Mouse (Mus musculus): ENCODE data around the gene Trim29.
A peak's percentile ranks its signal among the peaks of the same experiment; 100 is the strongest.

- no peak for TF ChIP-seq CTCF (IDR thresholded peaks at IDR 0.05)
- peak; percentile 30; the same call in 1 of the 2 replicates for TF ChIP-seq POLR2A (IDR thresholded peaks at IDR 0.05; ENCODE audit: insufficient read depth, low read depth, low read length)
- TF ChIP-seq EP300 (IDR thresholded peaks at IDR 0.05; ENCODE audit: insufficient read depth, low read depth, low read length) = no peak
These were observed 46.6 kb upstream of the Trim29 start for GRCm38 (mm10) chr9:43263946-43264451.

Measured in heart, adult 2 months (tissue).